Mouse (Mus musculus) MEL (cell line): ENCODE data around the gene Atxn2. TPM values are rescaled to one million over a fixed set of nuclear protein-coding genes. Genes with fewer than 3 reads are reported as not detected.
"Not testable (repeated sequence)": the region's sequence is repeated elsewhere in the genome, so short reads cannot be mapped to it uniquely, and the experiment has no call there.

Experiments used
- DNase-seq: peaks from one replicate; pipeline ENCODE4 v3.0.0; 2011; ENCODE audit warnings: low read depth, low spot score
- H3K27ac ChIP-seq: 2 replicates; pipeline ENCODE4 v1.5.1; 2012; ENCODE audit warnings: low read depth, mild to moderate bottlenecking, control low read depth, low read length, moderate library complexity; ENCODE audit not compliant: control insufficient read depth
- H3K27me3 ChIP-seq, 2 experiments: fragments of 150-350 bp in 1 of 2; sonication (generic) in 1 of 2; 2 replicates each; pipeline ENCODE4 v1.6.1; 2012; ENCODE audit warnings: low read length in 2 of 2, mild to moderate bottlenecking in 2 of 2, improper control_type of control experiment in 1 of 2, moderate library complexity in 1 of 2; ENCODE audit not compliant: insufficient read depth in 2 of 2, control insufficient read depth in 1 of 2
- H3K36me3 ChIP-seq, 2 experiments: 2 replicates each; pipeline ENCODE4 v1.6.1; 2012 to 2014; ENCODE audit warnings: low read length in 2 of 2, improper control_type of control experiment in 1 of 2, inconsistent platforms in 1 of 2, mild to moderate bottlenecking in 1 of 2; ENCODE audit not compliant: insufficient read depth in 2 of 2, control insufficient read depth in 1 of 2
- H3K4me1 ChIP-seq, 2 experiments: fragments of 150-350 bp in 1 of 2; sonication (generic) in 1 of 2; 2 replicates each; pipeline ENCODE4 v1.6.1; 2012; ENCODE audit warnings: low read length in 2 of 2, improper control_type of control experiment in 1 of 2, mild to moderate bottlenecking in 1 of 2; ENCODE audit not compliant: insufficient read depth in 2 of 2, control insufficient read depth in 1 of 2
- H3K4me3 ChIP-seq, 2 experiments: fragments of 150-350 bp in 1 of 2; sonication (generic) in 1 of 2; 2 replicates each; pipeline ENCODE4 v1.5.1; 2012; ENCODE audit warnings: low read depth in 2 of 2, low read length in 2 of 2, mild to moderate bottlenecking in 2 of 2, moderate library complexity in 2 of 2, control low read depth in 1 of 2, improper control_type of control experiment in 1 of 2; ENCODE audit not compliant: control insufficient read depth in 1 of 2, insufficient read depth in 1 of 2
- H3K79me2 ChIP-seq: 2 replicates; pipeline ENCODE4 v1.6.1; 2012; ENCODE audit warnings: mild to moderate bottlenecking, low read length, moderate library complexity; ENCODE audit not compliant: control insufficient read depth, poor library complexity, insufficient read depth
- H3K9ac ChIP-seq: 2 replicates; pipeline ENCODE4 v1.6.1; 2012; ENCODE audit warnings: low read depth, mild to moderate bottlenecking, control low read depth, low read length, moderate library complexity; ENCODE audit not compliant: control insufficient read depth, poor library complexity, severe bottlenecking
- H3K9me3 ChIP-seq: fragments of 150-350 bp; sonication (generic); replicated peaks from 2 replicates; pipeline ENCODE4 v1.6.1; 2012; ENCODE audit warnings: mild to moderate bottlenecking, low read length, improper control_type of control experiment, moderate library complexity; ENCODE audit not compliant: insufficient read depth
- CHD2 ChIP-seq: IDR thresholded peaks from 2 replicates; pipeline ENCODE4 v1.6.1; 2011; ENCODE audit warnings: low read length, improper control_type of control experiment
- E2F4 ChIP-seq: IDR thresholded peaks from 2 replicates; pipeline ENCODE4 v1.6.1; 2011; ENCODE audit warnings: low read depth, low read length, improper control_type of control experiment, borderline replicate concordance
- ELF1 ChIP-seq: IDR thresholded peaks from 2 replicates; pipeline ENCODE4 v1.6.1; 2014; ENCODE audit warnings: low read depth, mild to moderate bottlenecking, inconsistent platforms, low read length, improper control_type of control experiment, moderate library complexity
- GATA1 ChIP-seq: IDR thresholded peaks from 2 replicates; pipeline ENCODE4 v1.6.1; 2011; ENCODE audit warnings: low read depth, low read length, improper control_type of control experiment
- HCFC1 ChIP-seq: IDR thresholded peaks from 2 replicates; pipeline ENCODE4 v1.6.1; 2012; ENCODE audit warnings: low read depth, mild to moderate bottlenecking, inconsistent platforms, low read length, improper control_type of control experiment, moderate library complexity
- KAT2A ChIP-seq: conservative IDR thresholded peaks from 2 replicates; pipeline ENCODE4 v1.6.1; 2012; ENCODE audit warnings: low read depth, low read length, improper control_type of control experiment, inconsistent platforms
- MAFK ChIP-seq: IDR thresholded peaks from 2 replicates; pipeline ENCODE4 v1.6.1; 2011; ENCODE audit warnings: low read depth, mild to moderate bottlenecking, low read length, improper control_type of control experiment, borderline replicate concordance
- MAX ChIP-seq: IDR thresholded peaks from 2 replicates; pipeline ENCODE4 v1.6.1; 2011; ENCODE audit warnings: low read length, improper control_type of control experiment
- MXI1 ChIP-seq: IDR thresholded peaks from 2 replicates; pipeline ENCODE4 v1.6.1; 2011; ENCODE audit warnings: mild to moderate bottlenecking, low read depth, low read length, improper control_type of control experiment
- NELFE ChIP-seq: IDR thresholded peaks from 2 replicates; pipeline ENCODE4 v1.6.1; 2011; ENCODE audit warnings: low read depth, low read length, improper control_type of control experiment
- NRF1 ChIP-seq: IDR thresholded peaks from 2 replicates; pipeline ENCODE4 v1.6.1; 2014; ENCODE audit warnings: low read depth, mild to moderate bottlenecking, inconsistent platforms, low read length, improper control_type of control experiment, moderate library complexity; ENCODE audit not compliant: poor library complexity, insufficient read depth, severe bottlenecking
- POLR2A ChIP-seq, 2 experiments: IDR thresholded peaks; 2 replicates each; pipeline ENCODE4 v1.6.1; 2011 to 2012; ENCODE audit warnings: low read length in 2 of 2, mild to moderate bottlenecking in 2 of 2, control low read depth in 1 of 2, improper control_type of control experiment in 1 of 2, low read depth in 1 of 2, moderate library complexity in 1 of 2; ENCODE audit not compliant: control insufficient read depth in 1 of 2, insufficient read depth in 1 of 2, poor library complexity in 1 of 2
- POLR2AphosphoS5 ChIP-seq: IDR thresholded peaks from 2 replicates; pipeline ENCODE4 v1.6.1; 2012; ENCODE audit warnings: low read depth, borderline replicate concordance, mild to moderate bottlenecking, inconsistent platforms, low read length, moderate library complexity, mixed read lengths
- RAD21 ChIP-seq: IDR thresholded peaks from 2 replicates; pipeline ENCODE4 v1.6.1; 2011; ENCODE audit warnings: mild to moderate bottlenecking, low read depth, low read length, improper control_type of control experiment
- RCOR1 ChIP-seq: IDR thresholded peaks from 2 replicates; pipeline ENCODE4 v1.6.1; 2012; ENCODE audit warnings: low read depth, mild to moderate bottlenecking, inconsistent platforms, low read length, improper control_type of control experiment
- SIN3A ChIP-seq: IDR thresholded peaks from 2 replicates; pipeline ENCODE4 v1.6.1; 2012; ENCODE audit warnings: low read length, improper control_type of control experiment, inconsistent platforms
- SMC3 ChIP-seq: IDR thresholded peaks from 2 replicates; pipeline ENCODE4 v1.6.1; 2011; ENCODE audit warnings: low read depth, low read length, improper control_type of control experiment
- TBP ChIP-seq: IDR thresholded peaks from 2 replicates; pipeline ENCODE4 v1.8.0; 2011; ENCODE audit warnings: low read depth, low read length, improper control_type of control experiment
- USF2 ChIP-seq, 2 experiments: IDR thresholded peaks; 2 replicates each; pipeline ENCODE4 v1.6.1; 2011 to 2012; ENCODE audit warnings: improper control_type of control experiment in 2 of 2, low read length in 2 of 2, borderline replicate concordance in 1 of 2, inconsistent platforms in 1 of 2, low read depth in 1 of 2, mild to moderate bottlenecking in 1 of 2; ENCODE audit not compliant: insufficient read depth in 1 of 2
- ZKSCAN1 ChIP-seq: IDR thresholded peaks from 2 replicates; pipeline ENCODE4 v1.6.1; 2012; ENCODE audit warnings: low read depth, mild to moderate bottlenecking, inconsistent platforms, low read length, improper control_type of control experiment, moderate library complexity
- polyA plus RNA-seq, 2 experiments: library from polyadenylated mRNA; stranded (reverse) in 1 of 2; unstranded in 1 of 2; fragments of >175 nt in 1 of 2; fragments of >200 nt in 1 of 2; gene quantifications; 2 replicates each; pipeline versions ENCODE4 v1.2.1 to v1.2.4; 2012; ENCODE audit warnings: low replicate concordance in 2 of 2, low read depth in 1 of 2; ENCODE audit not compliant: insufficient read length in 2 of 2, insufficient read depth in 1 of 2, missing spikeins in 1 of 2
- total RNA-seq: library from RNA; depleted of rRNA; stranded (reverse); fragments of 300-350 nt; gene quantifications from 2 replicates; pipeline ENCODE4 v1.2.3, GENCODE M21; 2012

The Atxn2 gene
- total and polyA plus RNA-seq, 3 experiments: 16.3 to 476 (median 85.4) TPM

DNA sequence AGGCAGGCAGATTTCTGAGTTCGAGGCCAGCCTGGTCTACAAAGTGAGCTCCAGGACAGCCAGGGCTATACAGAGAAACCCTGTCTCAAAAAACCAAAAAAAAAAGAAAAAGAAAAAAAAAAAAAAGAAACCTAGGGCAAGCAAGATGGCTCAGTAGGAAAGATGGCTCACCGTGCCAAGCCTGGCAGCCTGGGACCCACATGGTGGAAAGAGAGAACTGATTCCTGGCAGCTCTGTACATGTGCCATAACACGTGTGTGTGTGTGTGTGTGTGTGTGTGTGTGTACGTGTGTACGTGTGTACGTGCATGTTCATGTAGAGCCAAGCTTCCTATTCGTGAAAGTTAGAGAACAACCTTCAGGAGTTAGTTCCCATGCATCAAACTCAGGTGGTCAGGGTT lies 19.7 kb upstream of the Atxn2 start:
- DNase-seq, H3K79me2 ChIP-seq, H3K36me3 ChIP-seq, H3K9ac ChIP-seq, H3K4me3 ChIP-seq, H3K4me1 ChIP-seq, H3K27me3 ChIP-seq, H3K27ac ChIP-seq, H3K9me3 ChIP-seq: not testable (repeated sequence)

GRCm38 (mm10) chr5:121692897-121693296 lies 18.2 kb upstream of the Atxn2 start:
- H3K4me1 ChIP-seq: no peaks in the 10 kb centered on the region
- H3K4me3 ChIP-seq: no peak overlapping the region
- H3K9me3 ChIP-seq: no peaks in the 10 kb centered on the region
- no peak overlapping the region for H3K9ac ChIP-seq
- TF ChIP-seq ZKSCAN1: no peak
- no peak for TF ChIP-seq E2F4
- TF ChIP-seq TBP: no peak
- TF ChIP-seq GATA1: no peak
- TF ChIP-seq NRF1: no peak
- TF ChIP-seq USF2 (IDR thresholded peaks at IDR 0.05; ENCODE audit: borderline replicate concordance in 1 of 2, insufficient read depth in 1 of 2, low read depth in 1 of 2, low read length in 2 of 2): no peak
- no peak for TF ChIP-seq POLR2A (IDR thresholded peaks at IDR 0.05; ENCODE audit: control insufficient read depth in 1 of 2, insufficient read depth in 1 of 2, low read depth in 1 of 2, low read length in 2 of 2, poor library complexity in 1 of 2)
- no peak for TF ChIP-seq CHD2
- no peak for TF ChIP-seq SMC3
- TF ChIP-seq KAT2A: no peak
- TF ChIP-seq NELFE: no peak
- TF ChIP-seq SIN3A: no peak
- TF ChIP-seq RAD21: no peak
- no peak for TF ChIP-seq MAFK
- no peak for TF ChIP-seq HCFC1
- TF ChIP-seq ELF1: no peak
- no peak for TF ChIP-seq POLR2AphosphoS5
- no peak for TF ChIP-seq RCOR1
- TF ChIP-seq MXI1: no peak
- no peak for TF ChIP-seq MAX
- no peak for DNase-seq
- H3K79me2 ChIP-seq: no peaks in the 10 kb centered on the region
- no peaks in the 10 kb centered on the region for H3K36me3 ChIP-seq
- no peaks in the 10 kb centered on the region for H3K27me3 ChIP-seq
- no peak overlapping the region for H3K27ac ChIP-seq
